Mouse (Mus musculus) embryo, embryonic 10.5 days (tissue): Measurements from ENCODE around the gene Gm20388.
A peak's percentile ranks its signal among the peaks of the same experiment; 100 is the strongest.

ENCODE experiments used
- DNase-seq: peaks from one replicate; pipeline ENCODE4 v3.0.0-alpha.2; 2015; ENCODE audit warnings: low spot score

The Gm20388 gene

GRCm38 (mm10) chr8:121842064-121842955, 1931.7 kb downstream of the Gm20388 start:
- no peak for DNase-seq

- no peak for DNase-seq
Observed at GRCm38 (mm10) chr8:121843184-121843733, 1932.6 kb downstream of the Gm20388 start.

GRCm38 (mm10) chr8:121844765-121845164, 1934.1 kb downstream of the Gm20388 start:
- no peak for DNase-seq

- no peak for DNase-seq
Observed at GRCm38 (mm10) chr8:121846815-121847214, 1936.2 kb downstream of the Gm20388 start.

- DNase-seq: no peak
Observed at GRCm38 (mm10) chr8:121847261-121847822, 1936.7 kb downstream of the Gm20388 start.

GRCm38 (mm10) chr8:121847987-121848386, 1937.3 kb downstream of the Gm20388 start:
- DNase-seq: no peak

GRCm38 (mm10) chr8:121848495-121848894, 1937.9 kb downstream of the Gm20388 start:
- DNase-seq: no peak

- no peak for DNase-seq
Observed at GRCm38 (mm10) chr8:121849303-121849702, 1938.7 kb downstream of the Gm20388 start.

- DNase-seq: peak; percentile 88
Observed at GRCm38 (mm10) chr8:121850018-121850417, 1939.4 kb downstream of the Gm20388 start.

- DNase-seq: peak; percentile 26
Observed at GRCm38 (mm10) chr8:121850436-121850820, 1939.8 kb downstream of the Gm20388 start.

GRCm38 (mm10) chr8:121850821-121851470, 1940.3 kb downstream of the Gm20388 start:
- DNase-seq: peak; percentile 99

- DNase-seq: no peak
Observed at GRCm38 (mm10) chr8:121851716-121852115, 1941.1 kb downstream of the Gm20388 start.

GRCm38 (mm10) chr8:121852464-121852863, 1941.8 kb downstream of the Gm20388 start:
- DNase-seq: no peak

GRCm38 (mm10) chr8:121853586-121853985, 1942.9 kb downstream of the Gm20388 start:
- DNase-seq: no peak

GRCm38 (mm10) chr8:121856071-121856746, 1945.6 kb downstream of the Gm20388 start:
- DNase-seq: no peak

GRCm38 (mm10) chr8:121857331-121857730, 1946.7 kb downstream of the Gm20388 start:
- no peak for DNase-seq

- DNase-seq: no peak
Observed at GRCm38 (mm10) chr8:121857747-121858146, 1947.1 kb downstream of the Gm20388 start.

GRCm38 (mm10) chr8:121861276-121861675, 1950.6 kb downstream of the Gm20388 start:
- no peak for DNase-seq

GRCm38 (mm10) chr8:121861806-121862548, 1951.3 kb downstream of the Gm20388 start:
- DNase-seq: no peak

- peak; percentile 55 for DNase-seq
Observed at GRCm38 (mm10) chr8:121865356-121865755, 1954.7 kb downstream of the Gm20388 start.

GRCm38 (mm10) chr8:121868196-121868595, 1957.6 kb downstream of the Gm20388 start:
- DNase-seq: no peak
